Mouse (Mus musculus): ENCODE measurements around the gene Tnrc6b. TPM values are rescaled to one million over a fixed set of nuclear protein-coding genes. Genes with fewer than 3 reads are reported as not detected.

Tnrc6b gene
- polyA plus RNA-seq, 1 experiment, result 8.9 TPM

GRCm38 (mm10) chr15:80938615-80939014 lies 227.5 kb downstream of the Tnrc6b start:
- Histone ChIP-seq H3K36me3 (ENCODE audit: control insufficient read depth, insufficient read depth) (peaks cover 9% of the 10 kb centered on the region), H3K4me2 (ENCODE audit: low read depth) (no peak overlapping the region), H3ac (ENCODE audit: control insufficient read depth, insufficient read length) (no peak overlapping the region), H3K4me3 (no peak overlapping the region), H3K27me3 (ENCODE audit: control insufficient read depth, insufficient read depth, insufficient read length) (no peaks in the 10 kb centered on the region), H3K79me2 (ENCODE audit: control insufficient read depth, insufficient read depth) (no peaks in the 10 kb centered on the region)
- no peak for TF ChIP-seq TCF3 (IDR thresholded peaks at IDR 0.05; ENCODE audit: insufficient read length, low read depth)
- no peak for TF ChIP-seq MYOD1 (IDR thresholded peaks at IDR 0.05; ENCODE audit: control insufficient read depth in 1 of 3, insufficient read length in 2 of 3, low read depth in 2 of 3)
- TF ChIP-seq E2F4 (IDR thresholded peaks at IDR 0.05; ENCODE audit: insufficient read depth), result no peak
- TF ChIP-seq MYOG (IDR thresholded peaks at IDR 0.05; ENCODE audit: control insufficient read depth in 1 of 3, insufficient read depth in 1 of 3, insufficient read length in 2 of 3, low read depth in 2 of 3), result no peak
- TF ChIP-seq USF1 (IDR thresholded peaks at IDR 0.05; ENCODE audit: low read depth), result no peak
- TF ChIP-seq TCF12 (IDR thresholded peaks at IDR 0.05; ENCODE audit: insufficient read depth, poor library complexity, severe bottlenecking), result no peak
- no peak for TF ChIP-seq CEBPB (IDR thresholded peaks at IDR 0.05; ENCODE audit: insufficient read depth, poor library complexity, severe bottlenecking)
- no peak for TF ChIP-seq REST (IDR thresholded peaks at IDR 0.05; ENCODE audit: insufficient read depth, insufficient read length)
- no peak for TF ChIP-seq SRF (IDR thresholded peaks at IDR 0.05; ENCODE audit: control insufficient read depth, insufficient read length, low read depth)
- TF ChIP-seq POLR2A (IDR thresholded peaks at IDR 0.05; ENCODE audit: insufficient read length, low read depth), result no peak
- no peak for TF ChIP-seq POLR2AphosphoS2 (IDR thresholded peaks at IDR 0.05; ENCODE audit: insufficient read length, low read depth)
- no peak for TF ChIP-seq MAX (IDR thresholded peaks at IDR 0.05; ENCODE audit: low read depth)

GRCm38 (mm10) chr15:80939401-80939800 lies 228.3 kb downstream of the Tnrc6b start:
- peaks cover 3% of the 10 kb centered on the region for H3K36me3 ChIP-seq (ENCODE audit: control insufficient read depth, insufficient read depth)

DNA sequence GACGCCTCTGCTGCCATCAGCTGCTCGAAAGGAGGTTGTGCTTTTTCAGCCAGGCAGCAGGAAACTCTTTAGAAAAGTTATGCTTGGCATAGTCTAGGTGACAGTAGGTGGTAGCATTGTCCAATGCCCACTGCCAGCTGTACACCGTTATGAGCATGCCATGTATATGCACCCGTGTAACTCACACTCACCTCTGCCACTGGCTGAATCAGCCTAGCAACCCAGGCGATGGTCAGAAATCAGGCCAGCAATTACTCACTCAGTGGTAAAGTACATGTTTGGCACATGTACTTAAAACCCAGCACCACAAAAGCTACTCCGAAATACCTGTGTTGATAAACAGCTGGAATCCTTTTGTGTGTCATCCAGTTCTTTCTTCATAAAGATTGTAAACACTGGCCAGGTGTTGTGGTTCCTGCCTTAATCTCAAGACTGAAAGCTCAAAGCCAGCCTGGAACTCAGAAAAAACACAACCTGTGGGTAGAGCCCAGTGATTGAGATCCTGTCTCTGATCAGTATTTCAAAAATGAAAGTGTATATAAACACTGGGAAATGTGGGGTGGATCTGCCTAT lies 230.4 kb downstream of the Tnrc6b start:
- Histone ChIP-seq H3K27me3 (ENCODE audit: control insufficient read depth, insufficient read depth, insufficient read length) (no peaks in the 10 kb centered on the region), H3K4me3 (no peak overlapping the region), H3K4me2 (ENCODE audit: low read depth) (no peak overlapping the region), H3K79me2 (ENCODE audit: control insufficient read depth, insufficient read depth) (no peaks in the 10 kb centered on the region), H3ac (ENCODE audit: control insufficient read depth, insufficient read length) (no peak overlapping the region), H3K36me3 (ENCODE audit: control insufficient read depth, insufficient read depth) (no peaks in the 10 kb centered on the region)
- TF ChIP-seq REST (IDR thresholded peaks at IDR 0.05; ENCODE audit: insufficient read depth, insufficient read length) (no peak), USF1 (IDR thresholded peaks at IDR 0.05; ENCODE audit: low read depth) (no peak), MYOG (IDR thresholded peaks at IDR 0.05; ENCODE audit: control insufficient read depth in 1 of 3, insufficient read depth in 1 of 3, insufficient read length in 2 of 3, low read depth in 2 of 3) (no peak), POLR2AphosphoS2 (IDR thresholded peaks at IDR 0.05; ENCODE audit: insufficient read length, low read depth) (no peak), SRF (IDR thresholded peaks at IDR 0.05; ENCODE audit: control insufficient read depth, insufficient read length, low read depth) (no peak), TCF3 (IDR thresholded peaks at IDR 0.05; ENCODE audit: insufficient read length, low read depth) (no peak), MAX (IDR thresholded peaks at IDR 0.05; ENCODE audit: low read depth) (no peak), TCF12 (IDR thresholded peaks at IDR 0.05; ENCODE audit: insufficient read depth, poor library complexity, severe bottlenecking) (no peak), MYOD1 (IDR thresholded peaks at IDR 0.05; ENCODE audit: control insufficient read depth in 1 of 3, insufficient read length in 2 of 3, low read depth in 2 of 3) (no peak), POLR2A (IDR thresholded peaks at IDR 0.05; ENCODE audit: insufficient read length, low read depth) (no peak), E2F4 (IDR thresholded peaks at IDR 0.05; ENCODE audit: insufficient read depth) (no peak), CEBPB (IDR thresholded peaks at IDR 0.05; ENCODE audit: insufficient read depth, poor library complexity, severe bottlenecking) (no peak)

More at GRCm38 (mm10) chr15:80939401-80939800, 228.3 kb downstream of the Tnrc6b start:
- no peak for TF ChIP-seq CEBPB (IDR thresholded peaks at IDR 0.05; ENCODE audit: insufficient read depth, poor library complexity, severe bottlenecking)
- no peak for TF ChIP-seq MYOG (IDR thresholded peaks at IDR 0.05; ENCODE audit: control insufficient read depth in 1 of 3, insufficient read depth in 1 of 3, insufficient read length in 2 of 3, low read depth in 2 of 3)
- TF ChIP-seq USF1 (IDR thresholded peaks at IDR 0.05; ENCODE audit: low read depth), result no peak
- no peak for TF ChIP-seq MAX (IDR thresholded peaks at IDR 0.05; ENCODE audit: low read depth)
- no peak for TF ChIP-seq E2F4 (IDR thresholded peaks at IDR 0.05; ENCODE audit: insufficient read depth)
- no peak for TF ChIP-seq TCF12 (IDR thresholded peaks at IDR 0.05; ENCODE audit: insufficient read depth, poor library complexity, severe bottlenecking)
- TF ChIP-seq POLR2AphosphoS2 (IDR thresholded peaks at IDR 0.05; ENCODE audit: insufficient read length, low read depth), result no peak
- no peak for TF ChIP-seq REST (IDR thresholded peaks at IDR 0.05; ENCODE audit: insufficient read depth, insufficient read length)
- no peak for TF ChIP-seq TCF3 (IDR thresholded peaks at IDR 0.05; ENCODE audit: insufficient read length, low read depth)
- no peak for TF ChIP-seq POLR2A (IDR thresholded peaks at IDR 0.05; ENCODE audit: insufficient read length, low read depth)
- TF ChIP-seq SRF (IDR thresholded peaks at IDR 0.05; ENCODE audit: control insufficient read depth, insufficient read length, low read depth), result no peak
- TF ChIP-seq MYOD1 (IDR thresholded peaks at IDR 0.05; ENCODE audit: control insufficient read depth in 1 of 3, insufficient read length in 2 of 3, low read depth in 2 of 3), result no peak
- no peaks in the 10 kb centered on the region for H3K27me3 ChIP-seq (ENCODE audit: control insufficient read depth, insufficient read depth, insufficient read length)
- no peaks in the 10 kb centered on the region for H3K79me2 ChIP-seq (ENCODE audit: control insufficient read depth, insufficient read depth)
- H3K4me2 ChIP-seq (ENCODE audit: low read depth), result no peak overlapping the region
- no peak overlapping the region for H3K4me3 ChIP-seq
- no peak overlapping the region for H3ac ChIP-seq (ENCODE audit: control insufficient read depth, insufficient read length)

GRCm38 (mm10) chr15:80945851-80946250 lies 234.7 kb downstream of the Tnrc6b start:
- Histone ChIP-seq H3K36me3 (ENCODE audit: control insufficient read depth, insufficient read depth) (no peaks in the 10 kb centered on the region), H3ac (ENCODE audit: control insufficient read depth, insufficient read length) (no peak overlapping the region), H3K4me3 (no peak overlapping the region), H3K79me2 (ENCODE audit: control insufficient read depth, insufficient read depth) (peaks cover 24% of the 10 kb centered on the region), H3K4me2 (ENCODE audit: low read depth) (no peak overlapping the region), H3K27me3 (ENCODE audit: control insufficient read depth, insufficient read depth, insufficient read length) (no peaks in the 10 kb centered on the region)
- TF ChIP-seq REST (IDR thresholded peaks at IDR 0.05; ENCODE audit: insufficient read depth, insufficient read length) (no peak), CEBPB (IDR thresholded peaks at IDR 0.05; ENCODE audit: insufficient read depth, poor library complexity, severe bottlenecking) (no peak), MYOD1 (IDR thresholded peaks at IDR 0.05; ENCODE audit: control insufficient read depth in 1 of 3, insufficient read length in 2 of 3, low read depth in 2 of 3) (no peak), SRF (IDR thresholded peaks at IDR 0.05; ENCODE audit: control insufficient read depth, insufficient read length, low read depth) (no peak), POLR2AphosphoS2 (IDR thresholded peaks at IDR 0.05; ENCODE audit: insufficient read length, low read depth) (no peak), E2F4 (IDR thresholded peaks at IDR 0.05; ENCODE audit: insufficient read depth) (no peak), USF1 (IDR thresholded peaks at IDR 0.05; ENCODE audit: low read depth) (no peak), TCF12 (IDR thresholded peaks at IDR 0.05; ENCODE audit: insufficient read depth, poor library complexity, severe bottlenecking) (no peak), MYOG (IDR thresholded peaks at IDR 0.05; ENCODE audit: control insufficient read depth in 1 of 3, insufficient read depth in 1 of 3, insufficient read length in 2 of 3, low read depth in 2 of 3) (no peak), POLR2A (IDR thresholded peaks at IDR 0.05; ENCODE audit: insufficient read length, low read depth) (no peak), MAX (IDR thresholded peaks at IDR 0.05; ENCODE audit: low read depth) (no peak), TCF3 (IDR thresholded peaks at IDR 0.05; ENCODE audit: insufficient read length, low read depth) (no peak)
